Comparison of ENCODE assay signal across 30 mouse cellular contexts in genomic region chr17:27457863-27458494, GRCm38 (mm10).
"Had no signal": no experiment of that assay in that cellular context is flagged by ENCODE, and none has a peak within 500 bp of the region (broad histone marks: within the 10 kb centered on the region; RNA-seq: fewer than 3 reads in every experiment).

No protein-coding gene starts in this region.

- H3K27me3 ChIP-seq: hindbrain, embryonic 12.5 days; kidney, embryonic 15.5 days; liver, embryonic 13.5 days; liver, embryonic 15.5 days had no signal

- H3K36me3 ChIP-seq: heart, embryonic 13.5 days; hindbrain, embryonic 10.5 days; hindbrain, embryonic 12.5 days; intestine, embryonic 15.5 days; kidney, embryonic 15.5 days; limb, embryonic 10.5 days; limb, embryonic 12.5 days; liver, embryonic 13.5 days; liver, embryonic 15.5 days had no signal

- ATAC-seq: hindbrain, embryonic 16.5 days; inflammation-experienced regulatory T-cells, adult 6 months; intestine, embryonic 15.5 days; intestine, postnatal 0 days; liver, postnatal 0 days had no signal

- H3K4me3 ChIP-seq: gastrocnemius, adult 2 months; heart, embryonic 13.5 days; hindbrain, embryonic 10.5 days; hindbrain, embryonic 12.5 days; intestine, embryonic 15.5 days; kidney, embryonic 15.5 days; layer of hippocampus, adult 2 months; left cerebral cortex, adult 2 months; limb, embryonic 10.5 days; limb, embryonic 12.5 days; liver, embryonic 13.5 days; liver, embryonic 15.5 days had no signal

- H3K4me2 ChIP-seq: heart, embryonic 11.5 days; heart, embryonic 13.5 days; hindbrain, embryonic 12.5 days; hindbrain, embryonic 14.5 days; intestine, embryonic 15.5 days; kidney, embryonic 15.5 days; limb, embryonic 12.5 days; liver, embryonic 11.5 days; liver, embryonic 13.5 days; liver, embryonic 15.5 days had no signal

- H3K9ac ChIP-seq: heart, embryonic 13.5 days; hindbrain, embryonic 12.5 days; hindbrain, embryonic 14.5 days; intestine, embryonic 15.5 days; kidney, embryonic 15.5 days; limb, embryonic 12.5 days; liver, embryonic 13.5 days; liver, embryonic 15.5 days; liver, postnatal 0 days had no signal

- H3K4me1 ChIP-seq: heart, embryonic 13.5 days; intestine, embryonic 15.5 days; kidney, embryonic 15.5 days; limb, embryonic 10.5 days; limb, embryonic 12.5 days; liver, embryonic 13.5 days; liver, embryonic 15.5 days had no signal

- DNase-seq: gastrocnemius, adult 2 months; gastrocnemius, postnatal 10 days; gastrocnemius, postnatal 25 days; heart, adult 18-20 months; heart, postnatal 10 days; heart, postnatal 4 days; kidney, adult 18-20 months; kidney, adult 9 months; kidney, postnatal 25 days; kidney, postnatal 4 days; liver; liver, embryonic 13.5 days; liver, postnatal 0 days had no signal

- H3K9me3 ChIP-seq: heart, embryonic 13.5 days; hindbrain, embryonic 10.5 days; hindbrain, embryonic 12.5 days; intestine, embryonic 15.5 days; kidney, embryonic 15.5 days; limb, embryonic 10.5 days; limb, embryonic 12.5 days; liver, embryonic 13.5 days; liver, embryonic 15.5 days had no signal

- H3K27ac ChIP-seq: gastrocnemius, adult 2 months; heart, embryonic 13.5 days; hindbrain, embryonic 10.5 days; hindbrain, embryonic 12.5 days; hindbrain, embryonic 14.5 days; intestine, embryonic 15.5 days; kidney, embryonic 15.5 days; kidney, postnatal 0 days; layer of hippocampus, adult 2 months; left cerebral cortex, adult 2 months; limb, embryonic 10.5 days; limb, embryonic 12.5 days; liver, embryonic 13.5 days; liver, embryonic 15.5 days had no signal
